Mouse (Mus musculus): ENCODE data around the gene Polr3h. TPM values are rescaled to one million over a fixed set of nuclear protein-coding genes. Genes with fewer than 3 reads are reported as not detected.

The Polr3h gene
- total and polyA plus RNA-seq, 3 experiments = 8.4 to 36.8 (median 25.0) TPM

- no peak for ATAC-seq (ENCODE audit: extremely low read depth, insufficient number of reproducible peaks, low FRiP score, poor library complexity, severe bottlenecking)
- TF ChIP-seq GATA2 (IDR thresholded peaks at IDR 0.05; ENCODE audit: borderline replicate concordance, low read depth, low read length) (no peak), GATA1 (IDR thresholded peaks at IDR 0.05; ENCODE audit: borderline replicate concordance, low read length) (no peak), TAL1 (conservative IDR thresholded peaks at IDR 0.05; ENCODE audit: low read depth, low read length) (no peak)
- no peaks in the 10 kb centered on the region for H3K9me3 ChIP-seq (replicated peaks)
Measured at GRCm38 (mm10) chr15:81842275-81842674, 83.8 kb downstream of the Polr3h start.

GRCm38 (mm10) chr15:81840306-81840705, 85.7 kb downstream of the Polr3h start:
- Histone ChIP-seq H3K9me3 (replicated peaks) (no peaks in the 10 kb centered on the region), H3K4me1 (ENCODE audit: insufficient read depth, low read depth, low read length) (peaks cover 31% of the 10 kb centered on the region), H3K4me3 (ENCODE audit: low read depth, low read length) (no peak overlapping the region), H3K27me3 (ENCODE audit: insufficient read depth, low read length) (peaks cover 52% of the 10 kb centered on the region), H3K36me3 (replicated peaks) (peaks cover 3% of the 10 kb centered on the region)
- DNase-seq (ENCODE audit: low spot score) (no peak), ATAC-seq (ENCODE audit: extremely low read depth, insufficient number of reproducible peaks, low FRiP score, poor library complexity, severe bottlenecking) (no peak)
- TF ChIP-seq TAL1 (conservative IDR thresholded peaks at IDR 0.05; ENCODE audit: low read depth, low read length) (no peak), CTCF (IDR thresholded peaks at IDR 0.05; ENCODE audit: low read depth, low read length) (no peak), GATA1 (IDR thresholded peaks at IDR 0.05; ENCODE audit: borderline replicate concordance, low read length) (no peak), POLR2AphosphoS5 (IDR thresholded peaks at IDR 0.05; ENCODE audit: insufficient replicate concordance, low read depth, low read length) (no peak), GATA2 (IDR thresholded peaks at IDR 0.05; ENCODE audit: borderline replicate concordance, low read depth, low read length) (no peak)

More at GRCm38 (mm10) chr15:81842275-81842674, 83.8 kb downstream of the Polr3h start:
- peaks cover 25% of the 10 kb centered on the region for H3K4me1 ChIP-seq (ENCODE audit: insufficient read depth, low read depth, low read length)
- H3K4me3 ChIP-seq (ENCODE audit: low read depth, low read length) = no peak overlapping the region
- H3K27me3 ChIP-seq (ENCODE audit: insufficient read depth, low read length) = peaks cover 34% of the 10 kb centered on the region
- peaks cover 20% of the 10 kb centered on the region for H3K36me3 ChIP-seq (replicated peaks)
- no peak for DNase-seq (ENCODE audit: low spot score)

- no peak for DNase-seq (ENCODE audit: low spot score)
- ATAC-seq (ENCODE audit: extremely low read depth, insufficient number of reproducible peaks, low FRiP score, poor library complexity, severe bottlenecking) = no peak
- no peaks in the 10 kb centered on the region for H3K36me3 ChIP-seq (replicated peaks)
- TF ChIP-seq TAL1 (conservative IDR thresholded peaks at IDR 0.05; ENCODE audit: low read depth, low read length) (no peak), CTCF (IDR thresholded peaks at IDR 0.05; ENCODE audit: low read depth, low read length) (no peak), GATA1 (IDR thresholded peaks at IDR 0.05; ENCODE audit: borderline replicate concordance, low read length) (no peak), POLR2AphosphoS5 (IDR thresholded peaks at IDR 0.05; ENCODE audit: insufficient replicate concordance, low read depth, low read length) (no peak), GATA2 (IDR thresholded peaks at IDR 0.05; ENCODE audit: borderline replicate concordance, low read depth, low read length) (no peak)
- peaks cover 57% of the 10 kb centered on the region for H3K27me3 ChIP-seq (ENCODE audit: insufficient read depth, low read length)
- no peaks in the 10 kb centered on the region for H3K9me3 ChIP-seq (replicated peaks)
- no peak overlapping the region for H3K4me3 ChIP-seq (ENCODE audit: low read depth, low read length)
- peaks cover 27% of the 10 kb centered on the region for H3K4me1 ChIP-seq (ENCODE audit: insufficient read depth, low read depth, low read length)
Measured at GRCm38 (mm10) chr15:81839634-81840033, 86.4 kb downstream of the Polr3h start.

DNA sequence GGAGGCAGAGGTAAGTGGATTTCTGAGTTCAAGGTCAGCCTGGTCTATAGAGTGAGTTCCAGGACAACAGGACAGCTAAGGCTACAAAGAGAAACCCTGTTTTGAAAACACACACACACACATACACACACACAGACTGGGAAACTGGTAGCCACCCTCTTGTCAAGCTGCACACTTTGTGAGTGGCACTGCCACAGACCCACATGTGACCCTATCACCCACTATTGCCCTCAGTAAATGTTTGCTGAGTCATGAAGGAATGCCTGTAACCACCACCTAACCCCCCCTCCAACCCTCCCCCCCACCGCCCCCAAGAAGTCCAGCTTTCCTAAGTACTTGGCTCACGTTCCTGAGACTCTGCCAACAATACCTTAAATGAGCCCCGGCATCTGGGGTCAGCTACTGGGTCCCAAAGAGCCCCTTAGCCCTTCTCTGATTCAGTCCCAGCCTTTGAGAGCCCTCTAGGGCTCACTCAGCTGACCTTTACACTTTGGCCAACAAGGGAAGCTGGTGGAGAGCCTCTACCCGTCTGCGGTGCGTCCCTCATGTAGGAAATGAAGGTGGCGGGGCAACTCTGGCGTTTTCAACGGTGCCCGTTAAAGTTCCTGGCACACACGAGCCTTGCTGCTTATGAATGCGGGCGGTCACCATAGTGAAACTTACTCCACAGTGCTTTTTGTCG, 87.3 kb downstream of the Polr3h start:
- H3K36me3 ChIP-seq (replicated peaks) = no peaks in the 10 kb centered on the region
- no peak for TF ChIP-seq GATA2 (IDR thresholded peaks at IDR 0.05; ENCODE audit: borderline replicate concordance, low read depth, low read length)
- TF ChIP-seq POLR2AphosphoS5 (IDR thresholded peaks at IDR 0.05; ENCODE audit: insufficient replicate concordance, low read depth, low read length) = no peak
- no peak for TF ChIP-seq GATA1 (IDR thresholded peaks at IDR 0.05; ENCODE audit: borderline replicate concordance, low read length)
- ATAC-seq (ENCODE audit: extremely low read depth, insufficient number of reproducible peaks, low FRiP score, poor library complexity, severe bottlenecking) (no peak), DNase-seq (ENCODE audit: low spot score) (no peak)
- H3K9me3 ChIP-seq (replicated peaks) = no peaks in the 10 kb centered on the region
- no peak overlapping the region for H3K4me3 ChIP-seq (ENCODE audit: low read depth, low read length)
- H3K27me3 ChIP-seq (ENCODE audit: insufficient read depth, low read length) = peaks cover 67% of the 10 kb centered on the region
- H3K4me1 ChIP-seq (ENCODE audit: insufficient read depth, low read depth, low read length) = peaks cover 27% of the 10 kb centered on the region

Other genes with a start within 250 kb of the Polr3h start
- not detected in 2 replicates for gene Chadl, start 229.0 kb downstream of the Polr3h start, total RNA-seq (2014; fragmentation: Nextera tagmentation)
- 0.05 and 0.17 TPM in 2 replicates for gene Chadl, start 229.0 kb downstream of the Polr3h start, total RNA-seq (2017)
- not detected in 2 replicates for gene Chadl, start 229.0 kb downstream of the Polr3h start, polyA plus RNA-seq (2012)
- 37.5 and 39.8 TPM in 2 replicates for gene Zc3h7b, start 181.2 kb downstream of the Polr3h start, total RNA-seq (2014; fragmentation: Nextera tagmentation)
- gene Zc3h7b, start 181.2 kb downstream of the Polr3h start, total RNA-seq (2017) = 14.2 and 14.3 TPM in 2 replicates
- 66.6 and 76.7 TPM in 2 replicates for gene Zc3h7b, start 181.2 kb downstream of the Polr3h start, polyA plus RNA-seq (2012)
- gene Rangap1, start 180.7 kb downstream of the Polr3h start, total RNA-seq (2014; fragmentation: Nextera tagmentation) = 58.2 and 71.6 TPM in 2 replicates
- 114 and 115 TPM in 2 replicates for gene Rangap1, start 180.7 kb downstream of the Polr3h start, total RNA-seq (2017)
- 183 and 245 TPM in 2 replicates for gene Rangap1, start 180.7 kb downstream of the Polr3h start, polyA plus RNA-seq (2012)
- 23.2 and 28.1 TPM in 2 replicates for gene Tef, start 123.8 kb downstream of the Polr3h start, total RNA-seq (2014; fragmentation: Nextera tagmentation)
- 61.5 and 61.7 TPM in 2 replicates for gene Tef, start 123.8 kb downstream of the Polr3h start, total RNA-seq (2017)
- gene Tef, start 123.8 kb downstream of the Polr3h start, polyA plus RNA-seq (2012) = 69.5 and 75.8 TPM in 2 replicates
- 30.4 and 32.3 TPM in 2 replicates for gene Tob2, start 67.4 kb downstream of the Polr3h start, total RNA-seq (2014; fragmentation: Nextera tagmentation)
- gene Tob2, start 67.4 kb downstream of the Polr3h start, total RNA-seq (2017) = 8.5 and 9.9 TPM in 2 replicates
- 35.4 and 37.5 TPM in 2 replicates for gene Tob2, start 67.4 kb downstream of the Polr3h start, polyA plus RNA-seq (2012)
- gene Phf5a, start 54.3 kb downstream of the Polr3h start, total RNA-seq (2014; fragmentation: Nextera tagmentation) = 79.6 and 81.9 TPM in 2 replicates
- 99.2 and 121 TPM in 2 replicates for gene Phf5a, start 54.3 kb downstream of the Polr3h start, total RNA-seq (2017)
- gene Phf5a, start 54.3 kb downstream of the Polr3h start, polyA plus RNA-seq (2012) = 8.0 and 10.3 TPM in 2 replicates
- gene Aco2, start 53.9 kb downstream of the Polr3h start, total RNA-seq (2014; fragmentation: Nextera tagmentation) = 152 and 177 TPM in 2 replicates
- 124 and 140 TPM in 2 replicates for gene Aco2, start 53.9 kb downstream of the Polr3h start, total RNA-seq (2017)
- 142 TPM in 2 replicates for gene Aco2, start 53.9 kb downstream of the Polr3h start, polyA plus RNA-seq (2012)
- not detected in 2 replicates for gene Csdc2, start 10.5 kb upstream of the Polr3h start, total RNA-seq (2014; fragmentation: Nextera tagmentation)
- 0.17 TPM in 1 of 2 replicates, not detected in the other for gene Csdc2, start 10.5 kb upstream of the Polr3h start, total RNA-seq (2017)
- gene Csdc2, start 10.5 kb upstream of the Polr3h start, polyA plus RNA-seq (2012) = not detected in 2 replicates
- 51.6 and 57.8 TPM in 2 replicates for gene Pmm1, start 34.7 kb upstream of the Polr3h start, total RNA-seq (2014; fragmentation: Nextera tagmentation)
- gene Pmm1, start 34.7 kb upstream of the Polr3h start, total RNA-seq (2017) = 35.9 and 42.9 TPM in 2 replicates
- 157 and 161 TPM in 2 replicates for gene Pmm1, start 34.7 kb upstream of the Polr3h start, polyA plus RNA-seq (2012)
- gene 1700029P11Rik, start 54.3 kb upstream of the Polr3h start, total RNA-seq (2014; fragmentation: Nextera tagmentation) = not detected in 2 replicates
- not detected in 2 replicates for gene 1700029P11Rik, start 54.3 kb upstream of the Polr3h start, total RNA-seq (2017)
- not detected in 2 replicates for gene 1700029P11Rik, start 54.3 kb upstream of the Polr3h start, polyA plus RNA-seq (2012)
- gene Xrcc6, start 61.6 kb upstream of the Polr3h start, total RNA-seq (2014; fragmentation: Nextera tagmentation) = 49.8 and 50.1 TPM in 2 replicates
- gene Xrcc6, start 61.6 kb upstream of the Polr3h start, total RNA-seq (2017) = 114 and 154 TPM in 2 replicates
- 10.1 and 12.4 TPM in 2 replicates for gene Xrcc6, start 61.6 kb upstream of the Polr3h start, polyA plus RNA-seq (2012)
- gene Desi1, start 107.6 kb upstream of the Polr3h start, total RNA-seq (2014; fragmentation: Nextera tagmentation) = 38.2 and 57.9 TPM in 2 replicates
- 5.4 and 6.1 TPM in 2 replicates for gene Desi1, start 107.6 kb upstream of the Polr3h start, total RNA-seq (2017)
- 45.4 and 60.0 TPM in 2 replicates for gene Desi1, start 107.6 kb upstream of the Polr3h start, polyA plus RNA-seq (2012)
- gene Snu13, start 121.4 kb upstream of the Polr3h start, total RNA-seq (2014; fragmentation: Nextera tagmentation) = 181 TPM in 2 replicates
- gene Snu13, start 121.4 kb upstream of the Polr3h start, total RNA-seq (2017) = 269 and 279 TPM in 2 replicates
- gene Snu13, start 121.4 kb upstream of the Polr3h start, polyA plus RNA-seq (2012) = 80.5 and 283 TPM in 2 replicates
- gene 4930407I10Rik, start 132.9 kb upstream of the Polr3h start, total RNA-seq (2014; fragmentation: Nextera tagmentation) = not detected in 2 replicates
- gene 4930407I10Rik, start 132.9 kb upstream of the Polr3h start, total RNA-seq (2017) = 0.16 TPM in 1 of 2 replicates, not detected in the other
- gene 4930407I10Rik, start 132.9 kb upstream of the Polr3h start, polyA plus RNA-seq (2012) = not detected in 2 replicates
- not detected in 2 replicates for gene Mei1, start 143.8 kb upstream of the Polr3h start, total RNA-seq (2014; fragmentation: Nextera tagmentation)
- gene Mei1, start 143.8 kb upstream of the Polr3h start, total RNA-seq (2017) = 0.05 TPM in 1 of 2 replicates, not detected in the other
- gene Mei1, start 143.8 kb upstream of the Polr3h start, polyA plus RNA-seq (2012) = not detected in 2 replicates
- gene Ccdc134, start 201.7 kb upstream of the Polr3h start, total RNA-seq (2014; fragmentation: Nextera tagmentation) = 9.0 and 16.7 TPM in 2 replicates
- gene Ccdc134, start 201.7 kb upstream of the Polr3h start, total RNA-seq (2017) = 29.7 and 31.7 TPM in 2 replicates
- 5.5 and 13.9 TPM in 2 replicates for gene Ccdc134, start 201.7 kb upstream of the Polr3h start, polyA plus RNA-seq (2012)
- 97.6 and 164 TPM in 2 replicates for gene Srebf2, start 220.9 kb upstream of the Polr3h start, total RNA-seq (2014; fragmentation: Nextera tagmentation)
- 42.5 and 48.5 TPM in 2 replicates for gene Srebf2, start 220.9 kb upstream of the Polr3h start, total RNA-seq (2017)
- gene Srebf2, start 220.9 kb upstream of the Polr3h start, polyA plus RNA-seq (2012) = 440 and 648 TPM in 2 replicates